Mouse (Mus musculus) intestine, postnatal 0 days (tissue): ENCODE measurements around the gene Tdgf1. TPM values are rescaled to one million over a fixed set of nuclear protein-coding genes. Genes with fewer than 3 reads are reported as not detected.
A peak's percentile ranks its signal among the peaks of the same experiment; 100 is the strongest.

Source experiments
- ATAC-seq: fragments of 200-750 bp; cut with Nextera tagmentation; 2 replicates; pipeline ENCODE4 v1.8.0; 2017; ENCODE audit warnings: mild to moderate bottlenecking, moderate TSS enrichment, moderate library complexity
- H3K27ac ChIP-seq: fragments of 300-500 bp; sonication (generic); 2 replicates; pipeline ENCODE4 v1.5.1; 2014; ENCODE audit warnings: mild to moderate bottlenecking, low read depth, low read length, moderate library complexity
- H3K27me3 ChIP-seq: fragments of 300-500 bp; sonication (generic); replicated peaks from 2 replicates; pipeline ENCODE4 v1.6.1; 2014; ENCODE audit warnings: low read length, mixed read lengths; ENCODE audit not compliant: control insufficient read depth, insufficient read depth
- H3K36me3 ChIP-seq: fragments of 300-500 bp; sonication (generic); 2 replicates; pipeline ENCODE4 v1.6.1; 2014; ENCODE audit warnings: mild to moderate bottlenecking, moderate library complexity; ENCODE audit not compliant: control insufficient read depth, insufficient read depth
- H3K4me1 ChIP-seq: fragments of 300-500 bp; sonication (generic); replicated peaks from 2 replicates; pipeline ENCODE4 v1.6.1; 2014; ENCODE audit warnings: antibody characterized with exemption, low read length, mixed read lengths; ENCODE audit not compliant: control insufficient read depth, insufficient read depth
- H3K4me2 ChIP-seq: fragments of 300-500 bp; sonication (generic); replicated peaks from 2 replicates; pipeline ENCODE4 v1.6.1; 2014; ENCODE audit warnings: low read depth, mild to moderate bottlenecking, moderate library complexity
- H3K4me3 ChIP-seq: fragments of 300-500 bp; sonication (generic); 2 replicates; pipeline ENCODE4 v1.5.1; 2014; ENCODE audit warnings: low read depth, low read length
- H3K9ac ChIP-seq: fragments of 300-500 bp; sonication (generic); 2 replicates; pipeline ENCODE4 v1.6.1; 2014; ENCODE audit warnings: mild to moderate bottlenecking, low read depth, low read length
- H3K9me3 ChIP-seq: fragments of 300-500 bp; sonication (generic); 2 replicates; pipeline ENCODE4 v1.6.1; 2016; ENCODE audit warnings: mixed run types; ENCODE audit not compliant: control insufficient read depth
- CTCF ChIP-seq: sonication (generic); IDR thresholded peaks from 2 replicates; pipeline ENCODE4 v1.5.1; 2016; ENCODE audit warnings: low read depth, mild to moderate bottlenecking, control low read depth, antibody characterized with exemption, moderate library complexity
- WGBS: fragments of 180-500 bp; shearing (Covaris S2); extraction: QIAGEN DNeasy Blood & Tissue Kit; methylation state at CpG from one replicate; pipeline ENCODE4 v1.1.7; 2014; 5-methylcytosine and 5-hydroxymethylcytosine counted together
- polyA plus RNA-seq: library from polyadenylated mRNA; unstranded; fragments of >200 nt; fragmentation: Nextera tagmentation; extraction: Ambion mirVana; gene quantifications from 2 replicates; pipeline ENCODE4 v1.2.1, GENCODE M21; 2015

Gene Tdgf1
- polyA plus RNA-seq, 1 experiment from 2014 or later: not detected

DNA sequence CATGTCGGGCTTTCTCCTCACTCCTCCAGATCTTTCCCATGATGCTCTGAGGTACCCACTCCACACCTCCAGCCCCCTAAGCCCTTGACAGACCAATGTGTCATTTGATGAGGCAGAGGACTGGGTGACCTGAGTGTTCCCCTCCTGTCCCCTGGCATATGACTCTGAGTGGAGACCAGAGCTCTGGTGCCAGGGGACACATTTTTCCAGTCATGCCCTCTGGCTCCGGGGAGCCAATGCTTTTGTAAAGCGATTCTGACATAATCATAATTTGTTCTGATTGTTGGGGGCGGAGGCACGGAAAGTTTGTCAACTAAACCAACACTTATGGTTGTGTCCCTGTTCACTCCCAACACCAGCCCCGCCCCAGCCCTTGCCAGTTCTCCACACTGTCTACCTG is 10.0 kb upstream of the Tdgf1 start:
- Histone ChIP-seq H3K27me3 (peaks cover 9% of the 10 kb centered on the region; the same call in 1 of the 2 replicates), H3K9me3 (no peaks in the 10 kb centered on the region), H3K9ac (no peak overlapping the region), H3K4me3 (no peak overlapping the region), H3K27ac (no peak overlapping the region), H3K4me2 (no peak overlapping the region), H3K4me1 (no peaks in the 10 kb centered on the region), H3K36me3 (no peaks in the 10 kb centered on the region)
- no peak for TF ChIP-seq CTCF
- 90% methylated on average over 6 of the region's 6 CpGs for WGBS
- ATAC-seq: no peak

DNA sequence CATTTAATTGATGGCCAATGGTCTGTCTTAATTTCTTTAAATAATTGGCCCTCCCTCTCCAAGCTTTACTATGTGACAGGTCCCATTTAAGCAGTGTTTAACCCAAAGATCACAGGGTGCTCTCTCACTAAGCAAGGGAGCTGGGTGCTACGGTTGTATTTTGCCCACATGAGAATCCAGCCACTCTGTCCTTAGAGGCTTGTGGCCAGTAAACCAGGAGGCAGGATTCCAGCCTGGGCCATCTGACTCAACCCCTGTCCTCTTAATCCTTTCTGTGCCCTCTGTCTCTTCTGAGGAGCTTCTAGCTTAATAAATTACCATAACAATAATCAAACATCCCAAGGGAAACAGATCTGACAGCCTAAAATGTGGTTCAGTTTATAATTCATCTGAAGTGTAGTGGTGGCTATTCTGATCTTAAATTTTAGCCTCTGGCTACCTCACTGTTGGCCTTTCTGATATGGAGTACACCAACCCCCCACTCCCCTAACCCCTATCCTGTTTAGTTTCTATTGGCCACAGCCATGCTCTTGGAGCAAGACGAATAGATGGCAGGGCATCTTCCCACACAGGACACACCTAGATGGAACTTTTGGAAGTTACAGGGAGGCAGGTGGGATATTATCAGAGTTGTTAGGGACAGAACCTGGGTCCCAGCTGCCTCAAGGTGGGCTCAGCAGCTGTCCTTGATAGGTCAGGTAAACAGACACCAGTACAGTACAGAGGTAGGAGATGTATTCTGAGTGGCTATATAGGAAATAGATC is 8.9 kb upstream of the Tdgf1 start:
- no peak overlapping the region for H3K27ac ChIP-seq
- no peak for TF ChIP-seq CTCF
- H3K9me3 ChIP-seq: no peaks in the 10 kb centered on the region
- peaks cover 9% of the 10 kb centered on the region; the same call in 1 of the 2 replicates for H3K27me3 ChIP-seq
- WGBS: 55% methylated on average over 2 of the region's 2 CpGs
- H3K4me3 ChIP-seq: no peak overlapping the region
- H3K9ac ChIP-seq: no peak overlapping the region
- no peaks in the 10 kb centered on the region for H3K4me1 ChIP-seq
- no peak overlapping the region for H3K4me2 ChIP-seq
- no peaks in the 10 kb centered on the region for H3K36me3 ChIP-seq
- ATAC-seq: no peak

DNA sequence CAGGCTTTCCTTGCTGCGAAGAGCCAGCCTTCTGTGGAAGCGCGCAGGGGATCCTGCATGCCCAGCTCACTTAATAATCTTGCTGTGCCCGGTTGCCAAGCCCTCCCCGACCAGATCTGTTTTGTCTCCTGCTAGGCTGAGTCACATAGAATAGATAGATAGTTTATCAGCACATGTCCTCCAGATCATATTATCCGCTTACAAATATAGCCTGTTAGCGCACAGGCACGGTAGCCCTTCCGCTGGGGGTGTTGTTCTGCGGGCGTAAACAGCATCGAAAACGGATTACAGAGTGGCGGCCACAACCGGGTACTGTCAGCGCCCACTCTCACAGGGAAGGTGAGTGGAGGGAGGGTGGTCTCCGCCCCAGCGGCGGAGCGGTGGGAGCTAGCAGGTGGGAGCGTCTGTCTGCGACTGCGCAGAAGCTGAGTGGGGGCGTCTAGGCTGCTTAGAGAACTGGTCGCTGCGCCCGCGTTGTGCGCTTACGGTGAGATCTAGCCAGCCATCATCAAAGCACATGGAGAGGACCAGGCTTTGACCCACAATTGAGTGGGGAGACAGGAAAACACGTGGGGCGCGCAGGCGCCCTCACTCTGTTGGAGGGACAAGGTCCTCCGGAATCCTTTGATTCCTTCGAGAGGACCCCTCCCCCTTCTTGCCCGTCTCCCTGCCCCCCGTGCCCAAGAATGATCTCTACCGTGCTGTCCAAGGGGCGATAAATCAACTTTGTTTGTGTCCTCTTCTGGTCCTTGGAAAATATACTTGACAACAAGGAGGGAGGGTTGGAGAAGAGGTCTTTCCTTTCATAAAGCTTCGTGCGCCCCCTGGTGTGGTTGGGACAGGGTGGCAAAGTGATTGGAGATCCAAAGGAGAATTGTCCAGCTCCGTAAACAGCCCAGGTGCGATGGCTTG is 7.8 kb upstream of the Tdgf1 start:
- H3K9ac ChIP-seq: no peak overlapping the region
- peak overlapping the region; percentile 85 for H3K4me2 ChIP-seq
- no peaks in the 10 kb centered on the region for H3K9me3 ChIP-seq
- H3K27me3 ChIP-seq: peaks cover 9% of the 10 kb centered on the region; the same call in 1 of the 2 replicates
- H3K27ac ChIP-seq: no peak overlapping the region
- H3K36me3 ChIP-seq: no peaks in the 10 kb centered on the region
- H3K4me3 ChIP-seq: peak overlapping the region; percentile 44
- no peaks in the 10 kb centered on the region for H3K4me1 ChIP-seq
- ATAC-seq: peak; percentile 28; the same call in 1 of the 2 replicates
- peak; percentile 76 for TF ChIP-seq CTCF
- 2% methylated on average over 44 of the region's 44 CpGs for WGBS

DNA sequence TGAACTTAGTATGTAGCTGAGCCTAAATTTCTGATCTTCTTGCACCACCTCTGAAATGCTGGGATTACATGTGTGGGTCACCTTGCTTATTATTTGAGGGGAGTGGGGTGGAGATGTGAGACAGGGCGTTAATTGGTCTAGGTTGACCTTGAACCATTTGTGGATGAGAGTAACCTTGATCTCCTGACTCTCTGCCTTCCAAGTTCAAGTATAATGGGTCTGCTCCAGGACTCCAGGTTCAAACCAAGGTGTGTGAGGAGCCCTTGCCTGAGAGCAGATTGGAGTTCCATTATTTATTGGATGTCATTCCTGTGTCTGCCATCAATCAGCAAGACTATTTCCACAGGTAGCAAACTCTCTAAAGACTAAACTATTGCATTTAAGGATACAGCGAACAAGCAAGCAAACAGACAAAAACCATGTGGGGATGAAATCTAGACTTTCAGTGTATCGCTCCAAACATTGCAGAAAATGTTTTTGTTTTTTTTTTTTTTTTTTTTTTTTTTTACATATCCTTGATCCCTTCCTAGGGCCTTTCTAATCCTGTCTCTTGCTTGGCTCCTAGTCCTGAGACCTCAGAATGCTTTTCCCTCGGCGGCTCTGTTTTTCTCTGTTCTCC is 7.1 kb upstream of the Tdgf1 start:
- 49% methylated on average over 5 of the region's 5 CpGs for WGBS
- no peaks in the 10 kb centered on the region for H3K4me1 ChIP-seq
- H3K9me3 ChIP-seq: no peaks in the 10 kb centered on the region
- H3K4me3 ChIP-seq: no peak overlapping the region
- no peak overlapping the region for H3K9ac ChIP-seq
- TF ChIP-seq CTCF: no peak
- no peak overlapping the region for H3K27ac ChIP-seq
- H3K36me3 ChIP-seq: no peaks in the 10 kb centered on the region
- peak overlapping the region; percentile 85 for H3K4me2 ChIP-seq
- peaks cover 9% of the 10 kb centered on the region; the same call in 1 of the 2 replicates for H3K27me3 ChIP-seq
- no peak for ATAC-seq

DNA sequence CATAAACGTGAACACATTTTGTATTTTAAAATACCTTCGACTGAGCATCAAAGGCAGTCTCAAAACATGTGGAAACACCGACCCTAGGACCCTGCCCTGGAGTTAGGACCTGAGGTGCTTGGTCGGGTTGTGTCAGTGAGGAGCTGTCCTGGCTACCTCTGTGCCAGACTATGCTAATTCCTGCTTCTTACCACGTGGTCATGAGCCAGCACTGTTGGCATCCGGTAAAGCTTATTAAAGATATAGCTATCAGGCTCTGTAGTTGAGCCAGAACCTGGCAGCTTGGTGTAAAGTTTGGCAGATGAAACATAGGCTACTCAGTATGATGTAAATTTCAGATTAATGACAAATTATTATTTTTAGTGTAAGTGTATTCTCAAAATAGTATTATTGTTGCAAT is 6.4 kb upstream of the Tdgf1 start:
- Histone ChIP-seq H3K27ac (no peak overlapping the region), H3K9me3 (no peaks in the 10 kb centered on the region), H3K4me1 (no peaks in the 10 kb centered on the region), H3K9ac (no peak overlapping the region), H3K4me3 (no peak overlapping the region), H3K36me3 (no peaks in the 10 kb centered on the region), H3K4me2 (no peak overlapping the region), H3K27me3 (peaks cover 9% of the 10 kb centered on the region; the same call in 1 of the 2 replicates)
- TF ChIP-seq CTCF: no peak
- 60% methylated on average over 6 of the region's 6 CpGs for WGBS
- ATAC-seq: no peak

GRCm38 (mm10) chr9:110951866-110952265 is 5.9 kb upstream of the Tdgf1 start:
- TF ChIP-seq CTCF: no peak
- Histone ChIP-seq H3K9ac (no peak overlapping the region), H3K9me3 (no peaks in the 10 kb centered on the region), H3K27me3 (peaks cover 9% of the 10 kb centered on the region; the same call in 1 of the 2 replicates), H3K27ac (no peak overlapping the region), H3K4me1 (no peaks in the 10 kb centered on the region), H3K4me2 (no peak overlapping the region), H3K36me3 (no peaks in the 10 kb centered on the region), H3K4me3 (no peak overlapping the region)
- no peak for ATAC-seq
- WGBS: 90% methylated on average over 13 of the region's 13 CpGs
